Mouse (Mus musculus) spleen, postnatal 4 days (tissue): ENCODE data around the gene Btrc.
"Not testable (repeated sequence)": the region's sequence is repeated elsewhere in the genome, so short reads cannot be mapped to it uniquely, and the experiment has no call there.

Experiments
- DNase-seq, 2 experiments: peaks; one replicate each; pipeline ENCODE4 v3.0.0; 2022; ENCODE audit warnings: low spot score in 2 of 2

The Btrc gene

GRCm38 (mm10) chr19:45363384-45363926 lies at the start of gene Btrc:
Gene Btrc, plus strand, starts transcription at chr19:45363734.
- peak; percentile 99 to 100 for DNase-seq

GRCm38 (mm10) chr19:45317473-45317882 lies 46.1 kb upstream of the Btrc start:
- no peak for DNase-seq

DNA sequence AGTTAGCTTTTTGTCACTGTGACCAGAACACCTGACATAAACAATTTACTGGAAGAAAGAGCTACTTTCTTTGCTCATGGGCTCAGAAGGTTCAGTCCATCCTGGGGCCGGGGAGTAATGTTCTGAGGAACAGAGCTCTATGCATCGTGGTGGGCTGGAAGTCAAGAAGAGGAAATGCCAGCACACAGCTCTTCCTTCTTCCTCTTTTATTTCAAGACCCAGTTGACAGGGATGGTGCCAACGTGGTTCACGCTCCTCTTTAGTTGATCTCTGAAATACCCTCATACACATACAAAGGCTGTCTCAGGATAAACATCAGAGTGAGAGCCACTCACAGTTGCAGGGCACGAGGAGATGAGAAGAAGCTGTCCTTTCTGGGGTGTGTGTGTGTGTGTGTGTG lies 42.5 kb upstream of the Btrc start:
- DNase-seq = no peak

DNA sequence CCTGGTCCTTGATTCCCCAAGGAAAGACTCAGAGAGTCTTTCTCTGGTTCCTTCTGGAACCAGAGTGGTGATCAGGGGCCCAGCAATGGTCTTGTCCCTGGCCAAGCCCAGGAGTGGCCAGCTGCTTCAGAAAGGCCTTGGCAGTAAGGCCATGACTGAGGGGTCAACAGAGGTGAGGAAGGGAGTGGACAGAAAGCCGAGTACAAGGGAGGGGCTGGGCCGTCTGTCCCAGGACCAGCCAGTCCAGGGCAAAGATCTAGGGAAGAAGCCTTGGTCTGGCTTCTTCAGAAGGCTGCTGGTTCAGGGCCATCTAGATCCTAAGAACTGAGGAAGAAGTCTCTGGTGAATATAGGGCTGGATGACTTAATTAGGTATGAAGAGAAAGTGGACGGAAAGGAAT lies 34.5 kb upstream of the Btrc start:
- DNase-seq = no peak

DNA sequence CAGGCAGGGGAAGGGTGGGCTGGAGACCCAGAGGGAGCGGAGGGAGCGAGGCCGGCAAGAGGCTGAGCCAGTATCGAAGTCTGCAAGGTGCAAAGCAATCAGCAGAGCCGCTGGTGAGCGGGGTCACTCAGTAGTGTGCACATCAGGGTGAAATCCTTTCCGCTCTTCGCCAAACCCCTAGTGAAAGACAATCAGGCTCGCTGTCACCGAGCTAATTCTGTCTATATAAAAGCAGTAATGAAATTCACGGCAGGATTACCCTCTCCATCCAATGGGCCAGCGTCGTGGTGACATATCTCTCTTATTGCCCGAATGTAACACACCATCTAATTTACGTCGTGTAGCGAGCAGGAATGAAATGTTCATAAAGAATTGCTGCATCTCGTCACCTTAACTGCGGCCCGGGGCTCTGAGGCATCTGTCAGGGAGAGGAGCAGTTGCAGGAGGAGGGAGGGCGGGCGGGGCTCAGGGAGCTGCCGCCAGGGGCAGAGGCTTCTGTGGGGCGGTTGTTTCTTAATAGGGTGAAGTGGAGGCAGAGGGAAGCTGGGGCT lies 33.7 kb upstream of the Btrc start:
- DNase-seq = no peak

GRCm38 (mm10) chr19:45336718-45337117 lies 26.8 kb upstream of the Btrc start:
- DNase-seq = no peak

GRCm38 (mm10) chr19:45338182-45338581 lies 25.4 kb upstream of the Btrc start:
- no peak for DNase-seq

DNA sequence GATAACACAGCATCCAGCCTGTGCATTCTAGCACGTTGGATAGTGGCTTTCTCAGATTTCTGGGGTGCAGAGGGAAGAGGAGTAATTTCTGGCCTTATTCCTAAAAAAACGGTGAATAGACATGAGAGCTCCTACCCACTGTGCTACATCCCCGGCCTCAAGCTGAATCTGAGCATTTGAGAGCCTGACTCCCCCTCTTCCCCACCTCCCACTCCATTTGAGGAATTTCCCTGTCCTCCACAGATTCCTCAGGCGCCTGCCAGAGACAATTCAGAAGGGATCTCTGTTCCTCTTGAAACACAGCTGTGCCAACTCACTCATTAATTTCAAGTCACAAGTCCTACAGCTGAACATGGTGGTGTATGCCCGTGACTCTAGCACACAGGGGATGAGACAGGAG lies 19.6 kb upstream of the Btrc start:
- DNase-seq = no peak

DNA sequence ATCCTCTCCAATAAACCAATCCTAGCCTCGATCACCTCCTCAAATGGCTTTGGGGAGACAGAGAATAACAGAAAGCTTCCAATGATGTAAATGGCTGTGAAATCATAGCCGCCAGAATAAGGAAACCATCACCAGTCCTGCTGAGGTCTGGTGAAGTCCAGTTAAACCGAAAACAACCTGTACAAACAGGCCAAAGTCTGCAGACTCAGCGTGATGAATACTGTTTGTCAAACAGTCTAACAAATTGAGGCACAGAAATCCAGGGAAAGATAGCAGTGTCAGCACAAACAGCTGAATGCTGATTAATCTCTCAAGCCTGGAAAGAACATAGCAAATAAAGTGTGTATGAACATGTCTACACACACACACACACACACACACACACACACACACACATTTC lies 15.3 kb upstream of the Btrc start:
- DNase-seq = no peak

- no peak for DNase-seq
Measured at GRCm38 (mm10) chr19:45350456-45350855, 13.1 kb upstream of the Btrc start.

DNA sequence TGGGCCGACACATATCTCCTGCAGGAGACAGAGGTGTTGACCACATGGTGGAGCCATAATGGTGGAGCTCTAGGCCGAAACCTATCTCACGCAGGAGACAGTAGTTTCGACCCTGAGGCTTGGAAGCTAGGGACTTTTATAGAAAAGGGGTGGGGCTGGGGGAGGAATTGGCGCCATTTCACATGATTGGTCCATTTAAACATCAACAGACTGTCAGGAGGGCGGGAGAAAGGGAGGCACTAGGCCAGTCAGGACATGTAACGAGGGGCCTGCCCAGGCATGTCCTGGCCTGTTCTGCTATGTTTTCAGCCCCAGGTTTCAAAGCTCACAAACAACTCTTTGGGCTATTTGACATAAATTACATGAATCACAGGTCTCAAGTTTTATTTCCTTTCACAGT lies 10.8 kb upstream of the Btrc start:
- not testable (repeated sequence) for DNase-seq

DNA sequence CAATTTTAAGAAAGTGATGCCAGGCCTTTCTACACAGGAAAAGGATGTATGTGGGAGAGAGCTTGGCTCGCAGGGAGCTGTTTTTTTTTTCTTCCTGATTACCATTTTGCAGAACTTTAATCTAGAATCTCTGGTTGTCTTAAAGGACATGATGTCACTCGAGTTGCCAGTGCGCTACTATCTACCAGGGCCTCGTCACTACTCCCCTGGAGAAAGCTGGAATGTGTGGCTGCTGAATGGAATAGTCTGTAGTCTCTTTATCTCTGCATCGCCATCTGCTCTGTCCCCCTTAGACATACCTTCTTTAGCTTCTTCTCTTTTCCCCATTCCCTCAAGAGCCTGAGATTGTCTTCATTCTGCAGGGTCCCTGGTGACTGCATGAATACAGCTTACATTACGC lies 7.9 kb upstream of the Btrc start:
- DNase-seq = no peak

DNA sequence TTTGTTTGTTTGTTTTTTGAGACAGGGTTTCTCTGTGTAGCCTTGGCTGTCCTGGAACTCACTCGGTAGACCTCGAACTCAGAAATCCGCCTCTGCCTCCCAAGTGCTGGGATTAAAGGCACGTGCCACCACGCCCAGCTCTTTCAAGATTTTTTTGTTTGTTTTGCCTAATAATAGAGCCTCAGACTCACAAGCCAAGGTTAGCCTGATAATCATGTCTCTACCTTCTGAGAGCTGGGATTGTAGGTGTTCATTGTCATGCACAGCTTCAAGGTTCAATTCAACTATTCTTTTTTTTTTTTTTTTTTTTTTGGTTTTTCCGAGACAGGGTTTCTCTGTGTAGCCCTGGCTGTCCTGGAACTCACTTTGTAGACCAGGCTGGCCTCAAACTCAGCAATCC lies 6.7 kb upstream of the Btrc start:
- not testable (repeated sequence) for DNase-seq

GRCm38 (mm10) chr19:45360486-45360885 lies 3.0 kb upstream of the Btrc start:
- no peak for DNase-seq

- no peak for DNase-seq
Measured at GRCm38 (mm10) chr19:45363933-45364391, 428 bp downstream of the Btrc start.

GRCm38 (mm10) chr19:45366651-45367050 lies 3.1 kb downstream of the Btrc start:
- no peak for DNase-seq

DNA sequence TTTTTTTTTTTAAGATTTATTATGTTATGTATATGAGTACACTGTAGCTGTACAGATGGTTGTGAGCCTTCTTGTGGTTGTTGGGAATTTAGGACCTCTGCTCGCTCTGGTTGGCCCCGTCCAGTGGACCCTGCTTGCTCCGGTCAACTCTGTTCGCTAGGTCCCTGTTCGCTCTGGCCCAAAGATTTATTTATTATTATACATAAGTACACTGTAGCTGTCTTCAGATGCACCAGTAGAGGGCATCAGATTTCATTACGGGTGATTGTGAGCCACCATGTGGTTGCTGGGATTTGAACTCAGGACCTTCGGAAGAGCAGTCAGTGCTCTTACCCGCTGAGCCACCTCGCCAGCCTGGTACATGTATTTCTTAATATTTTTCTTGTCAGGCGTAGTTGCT lies 21.3 kb downstream of the Btrc start:
- DNase-seq = not testable (repeated sequence)

GRCm38 (mm10) chr19:45388551-45388950 lies 25.0 kb downstream of the Btrc start:
- DNase-seq = no peak

GRCm38 (mm10) chr19:45394078-45394477 lies 30.5 kb downstream of the Btrc start:
- no peak for DNase-seq

- peak; percentile 16 to 64 for DNase-seq
Measured at GRCm38 (mm10) chr19:45411000-45411399, 47.5 kb downstream of the Btrc start.

- no peak for DNase-seq
Measured at GRCm38 (mm10) chr19:45412694-45413093, 49.2 kb downstream of the Btrc start.

DNA sequence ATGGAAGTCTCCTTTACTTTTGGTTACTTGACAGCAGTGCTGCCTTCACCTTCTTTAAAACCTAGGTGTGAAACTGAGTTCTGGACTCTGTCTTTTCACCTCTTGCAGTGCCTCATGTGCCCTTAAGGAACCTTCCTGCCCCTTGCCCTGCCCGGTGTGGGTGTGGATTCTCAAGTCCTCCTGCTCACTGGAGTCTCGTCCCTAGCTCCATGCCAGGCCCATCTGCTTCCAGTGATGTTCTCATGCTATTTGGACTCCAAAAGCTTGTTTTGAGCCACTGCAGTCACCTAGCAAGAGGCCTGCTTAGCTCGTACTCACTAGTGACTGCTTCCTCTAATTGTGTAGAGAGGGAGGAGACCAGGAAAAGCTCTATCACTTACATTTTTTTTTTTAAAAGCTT lies 50.4 kb downstream of the Btrc start:
- no peak for DNase-seq

GRCm38 (mm10) chr19:45417601-45418000 lies 54.1 kb downstream of the Btrc start:
- no peak for DNase-seq

DNA sequence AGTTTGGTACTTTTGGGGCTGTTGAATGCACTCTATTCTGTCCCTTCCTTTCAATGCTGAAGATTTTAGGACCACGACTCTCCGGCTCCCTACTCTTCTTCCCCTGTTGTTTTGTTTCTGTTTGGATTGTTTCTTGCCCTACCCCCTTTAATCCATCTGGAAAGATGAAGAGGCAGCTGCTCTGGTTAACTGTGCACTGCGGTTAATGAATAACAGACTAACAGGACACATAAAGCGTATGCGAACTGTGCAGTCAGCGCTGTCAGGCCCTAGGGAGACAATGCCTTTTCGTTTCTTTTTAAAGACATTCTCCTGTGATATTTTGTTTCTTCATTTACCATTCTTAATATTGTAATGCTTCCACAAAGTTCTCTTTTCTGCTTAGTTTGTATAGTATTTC lies 58.7 kb downstream of the Btrc start:
- DNase-seq = no peak
